Mouse (Mus musculus) myocyte (in vitro differentiated cells): Measurements from ENCODE around the gene Sh3bp5. TPM values are rescaled to one million over a fixed set of nuclear protein-coding genes. Genes with fewer than 3 reads are reported as not detected.

Experiments
- H3K27me3 ChIP-seq: one replicate; pipeline ENCODE4 v1.6.1; 2011; ENCODE audit not compliant: control insufficient read depth, insufficient read depth, insufficient read length
- H3K36me3 ChIP-seq: one replicate; pipeline ENCODE4 v1.6.1; 2011; ENCODE audit not compliant: control insufficient read depth, insufficient read depth
- H3K4me2 ChIP-seq: one replicate; pipeline ENCODE4 v1.6.1; 2011; ENCODE audit warnings: low read depth, control low read depth
- H3K4me3 ChIP-seq: one replicate; pipeline ENCODE4 v1.5.1; 2011; ENCODE audit warnings: mild to moderate bottlenecking, control low read depth, moderate library complexity
- H3K79me2 ChIP-seq: one replicate; pipeline ENCODE4 v1.6.1; 2011; ENCODE audit not compliant: control insufficient read depth, insufficient read depth
- H3ac ChIP-seq: one replicate; pipeline ENCODE4 v1.6.1; 2011; ENCODE audit not compliant: control insufficient read depth, insufficient read length
- CEBPB ChIP-seq: IDR thresholded peaks from 2 replicates; pipeline ENCODE4 v1.6.1; 2011; ENCODE audit warnings: mild to moderate bottlenecking, moderate library complexity; ENCODE audit not compliant: poor library complexity, insufficient read depth, severe bottlenecking
- E2F4 ChIP-seq: IDR thresholded peaks from one replicate; pipeline ENCODE4 v1.6.1; 2011; ENCODE audit warnings: mild to moderate bottlenecking, control low read depth, moderate library complexity; ENCODE audit not compliant: insufficient read depth
- MAX ChIP-seq: IDR thresholded peaks from one replicate; pipeline ENCODE4 v1.6.1; 2011; ENCODE audit warnings: low read depth, mild to moderate bottlenecking, control low read depth
- MYOD1 ChIP-seq, 3 experiments: IDR thresholded peaks; one replicate each; pipeline ENCODE4 v1.6.1; 2011; ENCODE audit warnings: control low read depth in 2 of 3, low read depth in 2 of 3, mild to moderate bottlenecking in 2 of 3, moderate library complexity in 1 of 3; ENCODE audit not compliant: insufficient read length in 2 of 3, control insufficient read depth in 1 of 3
- MYOG ChIP-seq, 3 experiments: IDR thresholded peaks; one replicate each; pipeline ENCODE4 v1.6.1; 2011; ENCODE audit warnings: control low read depth in 2 of 3, low read depth in 2 of 3, mild to moderate bottlenecking in 2 of 3; ENCODE audit not compliant: insufficient read length in 2 of 3, control insufficient read depth in 1 of 3, insufficient read depth in 1 of 3
- POLR2A ChIP-seq: IDR thresholded peaks from one replicate; pipeline ENCODE4 v1.6.1; 2011; ENCODE audit warnings: low read depth, mild to moderate bottlenecking, control low read depth, moderate library complexity; ENCODE audit not compliant: insufficient read length
- POLR2AphosphoS2 ChIP-seq: IDR thresholded peaks from one replicate; pipeline ENCODE4 v1.6.1; 2011; ENCODE audit warnings: low read depth, control low read depth; ENCODE audit not compliant: insufficient read length
- REST ChIP-seq: IDR thresholded peaks from one replicate; pipeline ENCODE4 v1.6.1; 2011; ENCODE audit warnings: mild to moderate bottlenecking, control low read depth, moderate library complexity; ENCODE audit not compliant: insufficient read depth, insufficient read length
- SRF ChIP-seq: IDR thresholded peaks from one replicate; pipeline ENCODE4 v1.6.1; 2011; ENCODE audit warnings: low read depth; ENCODE audit not compliant: control insufficient read depth, insufficient read length
- TCF12 ChIP-seq: IDR thresholded peaks from one replicate; pipeline ENCODE4 v1.6.1; 2011; ENCODE audit warnings: mild to moderate bottlenecking, control low read depth; ENCODE audit not compliant: poor library complexity, insufficient read depth, severe bottlenecking
- TCF3 ChIP-seq: IDR thresholded peaks from one replicate; pipeline ENCODE4 v1.6.1; 2011; ENCODE audit warnings: low read depth, control low read depth; ENCODE audit not compliant: insufficient read length
- USF1 ChIP-seq: IDR thresholded peaks from one replicate; pipeline ENCODE4 v1.6.1; 2011; ENCODE audit warnings: low read depth, mild to moderate bottlenecking, control low read depth, moderate library complexity
- polyA plus RNA-seq: library from polyadenylated mRNA; unstranded; fragments of >200 nt; fragmentation: generic; extraction: Trizol; gene quantifications from one replicate; pipeline ENCODE4 v1.2.1, GENCODE M21; 2012; ENCODE audit warnings: missing spikeins

Sh3bp5 gene
- polyA plus RNA-seq, 1 experiment, result 29.5 TPM

- H3ac ChIP-seq, result no peak overlapping the region
- no peaks in the 10 kb centered on the region for H3K36me3 ChIP-seq
- no peak overlapping the region for H3K4me2 ChIP-seq
- no peak overlapping the region for H3K4me3 ChIP-seq
- TF ChIP-seq CEBPB (no peak), E2F4 (no peak)
- no peaks in the 10 kb centered on the region for H3K27me3 ChIP-seq
- H3K79me2 ChIP-seq, result no peaks in the 10 kb centered on the region
Observed at GRCm38 (mm10) chr14:31416411-31416810, 19.5 kb downstream of the Sh3bp5 start.

- TF ChIP-seq POLR2AphosphoS2 (no peak), SRF (no peak), TCF3 (no peak), TCF12 (no peak), REST (no peak), MYOG (IDR thresholded peaks at IDR 0.05; ENCODE audit: control insufficient read depth in 1 of 3, insufficient read depth in 1 of 3, insufficient read length in 2 of 3, low read depth in 2 of 3) (no peak), MYOD1 (IDR thresholded peaks at IDR 0.05; ENCODE audit: control insufficient read depth in 1 of 3, insufficient read length in 2 of 3, low read depth in 2 of 3) (no peak), CEBPB (no peak), USF1 (no peak), MAX (no peak), E2F4 (no peak), POLR2A (no peak)
Observed at GRCm38 (mm10) chr14:31414967-31415376, 20.9 kb downstream of the Sh3bp5 start.

GRCm38 (mm10) chr14:31414235-31414966 lies 21.5 kb downstream of the Sh3bp5 start:
- H3K27me3 ChIP-seq, result no peaks in the 10 kb centered on the region
- H3K4me3 ChIP-seq, result no peak overlapping the region
- peak overlapping the region; percentile 37 for H3K4me2 ChIP-seq
- TF ChIP-seq POLR2A, result no peak
- TF ChIP-seq E2F4, result no peak
- TF ChIP-seq CEBPB, result no peak
- no peak for TF ChIP-seq TCF3
- no peak for TF ChIP-seq TCF12
- TF ChIP-seq MAX, result no peak
- no peak for TF ChIP-seq MYOG (IDR thresholded peaks at IDR 0.05; ENCODE audit: control insufficient read depth in 1 of 3, insufficient read depth in 1 of 3, insufficient read length in 2 of 3, low read depth in 2 of 3)
- no peak for TF ChIP-seq MYOD1 (IDR thresholded peaks at IDR 0.05; ENCODE audit: control insufficient read depth in 1 of 3, insufficient read length in 2 of 3, low read depth in 2 of 3)
- TF ChIP-seq SRF, result no peak
- TF ChIP-seq REST, result no peak
- no peak for TF ChIP-seq POLR2AphosphoS2
- TF ChIP-seq USF1, result no peak
- H3K79me2 ChIP-seq, result no peaks in the 10 kb centered on the region
- no peak overlapping the region for H3ac ChIP-seq
- H3K36me3 ChIP-seq, result no peaks in the 10 kb centered on the region

More at GRCm38 (mm10) chr14:31414967-31415376, 20.9 kb downstream of the Sh3bp5 start:
- no peaks in the 10 kb centered on the region for H3K36me3 ChIP-seq
- H3ac ChIP-seq, result no peak overlapping the region
- H3K27me3 ChIP-seq, result no peaks in the 10 kb centered on the region
- no peaks in the 10 kb centered on the region for H3K79me2 ChIP-seq
- H3K4me2 ChIP-seq, result peak overlapping the region; percentile 37
- H3K4me3 ChIP-seq, result no peak overlapping the region

GRCm38 (mm10) chr14:31413475-31414086 lies 22.3 kb downstream of the Sh3bp5 start:
- no peak overlapping the region for H3K4me3 ChIP-seq

More at GRCm38 (mm10) chr14:31413475-31414086, 22.3 kb downstream of the Sh3bp5 start:
- Histone ChIP-seq H3K36me3 (no peaks in the 10 kb centered on the region), H3K79me2 (no peaks in the 10 kb centered on the region), H3K4me2 (no peak overlapping the region), H3ac (no peak overlapping the region), H3K27me3 (no peaks in the 10 kb centered on the region)
- TF ChIP-seq TCF3 (no peak), POLR2AphosphoS2 (no peak), SRF (no peak), REST (no peak), TCF12 (no peak), CEBPB (no peak), MYOD1 (IDR thresholded peaks at IDR 0.05; ENCODE audit: control insufficient read depth in 1 of 3, insufficient read length in 2 of 3, low read depth in 2 of 3) (no peak), USF1 (no peak), POLR2A (no peak), E2F4 (no peak), MYOG (IDR thresholded peaks at IDR 0.05; ENCODE audit: control insufficient read depth in 1 of 3, insufficient read depth in 1 of 3, insufficient read length in 2 of 3, low read depth in 2 of 3) (no peak), MAX (no peak)
